Mouse (Mus musculus) erythroblast, embryonic 14.5 days (primary cell): ENCODE results near the gene Crtc1.

Source experiments
- GATA1 ChIP-seq: IDR thresholded peaks from 2 replicates; pipeline ENCODE4 v1.6.1; 2012; ENCODE audit warnings: low read length, inconsistent platforms, mixed read lengths
- TAL1 ChIP-seq: IDR thresholded peaks from 3 replicates; pipeline ENCODE4 v1.6.1; 2012; ENCODE audit warnings: low read length, inconsistent platforms, mixed read lengths

GRCm38 (mm10) chr8:70488931-70489470 lies 49.6 kb upstream of the Crtc1 start:
- no peak for TF ChIP-seq TAL1
- no peak for TF ChIP-seq GATA1
